Mouse (Mus musculus) MEL (cell line): Measurements from ENCODE around the gene Elovl7. TPM values are rescaled to one million over a fixed set of nuclear protein-coding genes. Genes with fewer than 3 reads are reported as not detected.

Source experiments
- DNase-seq: peaks from one replicate; pipeline ENCODE4 v3.0.0; 2011; ENCODE audit warnings: low read depth, low spot score
- H3K27ac ChIP-seq: 2 replicates; pipeline ENCODE4 v1.5.1; 2012; ENCODE audit warnings: low read depth, mild to moderate bottlenecking, control low read depth, low read length, moderate library complexity; ENCODE audit not compliant: control insufficient read depth
- H3K27me3 ChIP-seq, 2 experiments: fragments of 150-350 bp in 1 of 2; sonication (generic) in 1 of 2; 2 replicates each; pipeline ENCODE4 v1.6.1; 2012; ENCODE audit warnings: low read length in 2 of 2, mild to moderate bottlenecking in 2 of 2, improper control_type of control experiment in 1 of 2, moderate library complexity in 1 of 2; ENCODE audit not compliant: insufficient read depth in 2 of 2, control insufficient read depth in 1 of 2
- H3K36me3 ChIP-seq, 2 experiments: 2 replicates each; pipeline ENCODE4 v1.6.1; 2012 to 2014; ENCODE audit warnings: low read length in 2 of 2, improper control_type of control experiment in 1 of 2, inconsistent platforms in 1 of 2, mild to moderate bottlenecking in 1 of 2; ENCODE audit not compliant: insufficient read depth in 2 of 2, control insufficient read depth in 1 of 2
- H3K4me1 ChIP-seq, 2 experiments: fragments of 150-350 bp in 1 of 2; sonication (generic) in 1 of 2; 2 replicates each; pipeline ENCODE4 v1.6.1; 2012; ENCODE audit warnings: low read length in 2 of 2, improper control_type of control experiment in 1 of 2, mild to moderate bottlenecking in 1 of 2; ENCODE audit not compliant: insufficient read depth in 2 of 2, control insufficient read depth in 1 of 2
- H3K4me3 ChIP-seq, 2 experiments: fragments of 150-350 bp in 1 of 2; sonication (generic) in 1 of 2; 2 replicates each; pipeline ENCODE4 v1.5.1; 2012; ENCODE audit warnings: low read depth in 2 of 2, low read length in 2 of 2, mild to moderate bottlenecking in 2 of 2, moderate library complexity in 2 of 2, control low read depth in 1 of 2, improper control_type of control experiment in 1 of 2; ENCODE audit not compliant: control insufficient read depth in 1 of 2, insufficient read depth in 1 of 2
- H3K79me2 ChIP-seq: 2 replicates; pipeline ENCODE4 v1.6.1; 2012; ENCODE audit warnings: mild to moderate bottlenecking, low read length, moderate library complexity; ENCODE audit not compliant: control insufficient read depth, poor library complexity, insufficient read depth
- H3K9ac ChIP-seq: 2 replicates; pipeline ENCODE4 v1.6.1; 2012; ENCODE audit warnings: low read depth, mild to moderate bottlenecking, control low read depth, low read length, moderate library complexity; ENCODE audit not compliant: control insufficient read depth, poor library complexity, severe bottlenecking
- H3K9me3 ChIP-seq: fragments of 150-350 bp; sonication (generic); replicated peaks from 2 replicates; pipeline ENCODE4 v1.6.1; 2012; ENCODE audit warnings: mild to moderate bottlenecking, low read length, improper control_type of control experiment, moderate library complexity; ENCODE audit not compliant: insufficient read depth
- CHD1 ChIP-seq: IDR thresholded peaks from 2 replicates; pipeline ENCODE4 v1.6.1; 2012; ENCODE audit warnings: low read depth, mild to moderate bottlenecking, inconsistent platforms, low read length, improper control_type of control experiment
- CHD2 ChIP-seq: IDR thresholded peaks from 2 replicates; pipeline ENCODE4 v1.6.1; 2011; ENCODE audit warnings: low read length, improper control_type of control experiment
- CTCF ChIP-seq, 3 experiments: IDR thresholded peaks in 2 of 3; conservative IDR thresholded peaks in 1 of 3; 2 replicates each; pipeline ENCODE4 v1.5.1; 2011 to 2012; ENCODE audit warnings: low read length in 3 of 3, low read depth in 2 of 3, mild to moderate bottlenecking in 2 of 3, improper control_type of control experiment in 1 of 3, inconsistent platforms in 1 of 3, mixed read lengths in 1 of 3, moderate library complexity in 1 of 3; ENCODE audit not compliant: control insufficient read depth in 1 of 3, insufficient read depth in 1 of 3, poor library complexity in 1 of 3, severe bottlenecking in 1 of 3
- E2F4 ChIP-seq: IDR thresholded peaks from 2 replicates; pipeline ENCODE4 v1.6.1; 2011; ENCODE audit warnings: low read depth, low read length, improper control_type of control experiment, borderline replicate concordance
- EP300 ChIP-seq, 2 experiments: IDR thresholded peaks; 2 replicates each; pipeline ENCODE4 v1.6.1; 2011; ENCODE audit warnings: improper control_type of control experiment in 2 of 2, low read length in 2 of 2, low read depth in 1 of 2, mild to moderate bottlenecking in 1 of 2
- JUND ChIP-seq: IDR thresholded peaks from 2 replicates; pipeline ENCODE4 v1.6.1; 2011; ENCODE audit warnings: low read depth, mild to moderate bottlenecking, improper control_type of control experiment, low read length
- MAFK ChIP-seq: IDR thresholded peaks from 2 replicates; pipeline ENCODE4 v1.6.1; 2011; ENCODE audit warnings: low read depth, mild to moderate bottlenecking, low read length, improper control_type of control experiment, borderline replicate concordance
- MAZ ChIP-seq: IDR thresholded peaks from 2 replicates; pipeline ENCODE4 v1.6.1; 2012; ENCODE audit warnings: low read depth, mild to moderate bottlenecking, inconsistent platforms, low read length, improper control_type of control experiment
- MYC ChIP-seq: IDR thresholded peaks from 2 replicates; pipeline ENCODE4 v1.6.1; 2011; ENCODE audit warnings: low read depth, mild to moderate bottlenecking, low read length, improper control_type of control experiment, moderate library complexity
- POLR2AphosphoS2 ChIP-seq: IDR thresholded peaks from 2 replicates; pipeline ENCODE4 v1.6.1; 2011; ENCODE audit warnings: low read length, improper control_type of control experiment
- TAL1 ChIP-seq: IDR thresholded peaks from 2 replicates; pipeline ENCODE4 v1.6.1; 2012; ENCODE audit warnings: mild to moderate bottlenecking, inconsistent platforms, low read length, moderate library complexity, mixed read lengths
- UBTF ChIP-seq: IDR thresholded peaks from 2 replicates; pipeline ENCODE4 v1.6.1; 2012; ENCODE audit warnings: low read depth, mild to moderate bottlenecking, inconsistent platforms, low read length, improper control_type of control experiment, moderate library complexity, borderline replicate concordance; ENCODE audit not compliant: insufficient read depth
- USF1 ChIP-seq: IDR thresholded peaks from 2 replicates; pipeline ENCODE4 v1.6.1; 2014; ENCODE audit warnings: low read depth, mild to moderate bottlenecking, inconsistent platforms, low read length, improper control_type of control experiment, moderate library complexity
- USF2 ChIP-seq, 2 experiments: IDR thresholded peaks; 2 replicates each; pipeline ENCODE4 v1.6.1; 2011 to 2012; ENCODE audit warnings: improper control_type of control experiment in 2 of 2, low read length in 2 of 2, borderline replicate concordance in 1 of 2, inconsistent platforms in 1 of 2, low read depth in 1 of 2, mild to moderate bottlenecking in 1 of 2; ENCODE audit not compliant: insufficient read depth in 1 of 2
- ZC3H11A ChIP-seq: IDR thresholded peaks from 2 replicates; pipeline ENCODE4 v1.6.1; 2012; ENCODE audit warnings: low read depth, mild to moderate bottlenecking, inconsistent platforms, low read length, improper control_type of control experiment
- ZKSCAN1 ChIP-seq: IDR thresholded peaks from 2 replicates; pipeline ENCODE4 v1.6.1; 2012; ENCODE audit warnings: low read depth, mild to moderate bottlenecking, inconsistent platforms, low read length, improper control_type of control experiment, moderate library complexity
- polyA plus RNA-seq, 2 experiments: library from polyadenylated mRNA; stranded (reverse) in 1 of 2; unstranded in 1 of 2; fragments of >175 nt in 1 of 2; fragments of >200 nt in 1 of 2; gene quantifications; 2 replicates each; pipeline versions ENCODE4 v1.2.1 to v1.2.4; 2012; ENCODE audit warnings: low replicate concordance in 2 of 2, low read depth in 1 of 2; ENCODE audit not compliant: insufficient read length in 2 of 2, insufficient read depth in 1 of 2, missing spikeins in 1 of 2
- total RNA-seq: library from RNA; depleted of rRNA; stranded (reverse); fragments of 300-350 nt; gene quantifications from 2 replicates; pipeline ENCODE4 v1.2.3, GENCODE M21; 2012

The Elovl7 gene
- total and polyA plus RNA-seq, 3 experiments, result not detected

GRCm38 (mm10) chr13:108263042-108263441, 48.8 kb downstream of the Elovl7 start:
- H3K9me3 ChIP-seq, result no peaks in the 10 kb centered on the region
- H3K27me3 ChIP-seq, result peaks cover 1 to 2% of the 10 kb centered on the region in 2 experiments; a peak in 2 of 4 replicates
- H3K4me1 ChIP-seq, result no peaks in the 10 kb centered on the region
- no peak overlapping the region for H3K4me3 ChIP-seq
- DNase-seq, result no peak
- no peaks in the 10 kb centered on the region for H3K79me2 ChIP-seq
- no peak overlapping the region for H3K9ac ChIP-seq
- TF ChIP-seq MAFK, result no peak
- no peaks in the 10 kb centered on the region for H3K36me3 ChIP-seq
- no peak overlapping the region for H3K27ac ChIP-seq

GRCm38 (mm10) chr13:108265394-108265793, 51.2 kb downstream of the Elovl7 start:
- Histone ChIP-seq H3K36me3 (no peaks in the 10 kb centered on the region), H3K4me1 (no peaks in the 10 kb centered on the region), H3K27ac (no peak overlapping the region), H3K9me3 (no peaks in the 10 kb centered on the region)
- DNase-seq, result no peak
- TF ChIP-seq CHD2 (no peak), USF2 (IDR thresholded peaks at IDR 0.05; ENCODE audit: borderline replicate concordance in 1 of 2, insufficient read depth in 1 of 2, low read depth in 1 of 2, low read length in 2 of 2) (no peak), UBTF (no peak), CHD1 (no peak), MAZ (no peak), USF1 (no peak), MYC (no peak), E2F4 (no peak), TAL1 (no peak), EP300 (IDR thresholded peaks at IDR 0.05; ENCODE audit: low read depth in 1 of 2, low read length in 2 of 2) (no peak), CTCF (IDR thresholded peaks at IDR 0.05 in 2 of 3, conservative IDR thresholded peaks at IDR 0.05 in 1 of 3; ENCODE audit: control insufficient read depth in 1 of 3, insufficient read depth in 1 of 3, low read depth in 2 of 3, low read length in 3 of 3, poor library complexity in 1 of 3, severe bottlenecking in 1 of 3) (no peak), ZC3H11A (no peak)
- TF ChIP-seq, all 39 proteins: peak for 0
- H3K9ac ChIP-seq, result no peak overlapping the region
- no peak overlapping the region for H3K4me3 ChIP-seq
- peaks cover 2 to 7% of the 10 kb centered on the region in 2 experiments; a peak in 3 of 4 replicates for H3K27me3 ChIP-seq
- H3K79me2 ChIP-seq, result no peaks in the 10 kb centered on the region

GRCm38 (mm10) chr13:108267841-108268634, 53.8 kb downstream of the Elovl7 start:
- Histone ChIP-seq H3K4me1 (peaks cover 3 to 5% of the 10 kb centered on the region in 2 experiments; a peak in 2 of 4 replicates), H3K36me3 (peaks cover 0 to 3% of the 10 kb centered on the region in 2 experiments; a peak in 2 of 4 replicates), H3K27ac (no peak overlapping the region)

More at GRCm38 (mm10) chr13:108267841-108268634, 53.8 kb downstream of the Elovl7 start:
- DNase-seq, result no peak
- Histone ChIP-seq H3K27me3 (peaks cover 2 to 7% of the 10 kb centered on the region in 2 experiments; a peak in 3 of 4 replicates), H3K79me2 (no peaks in the 10 kb centered on the region), H3K4me3 (no peak overlapping the region), H3K9ac (no peak overlapping the region), H3K9me3 (no peaks in the 10 kb centered on the region)
- TF ChIP-seq JUND (no peak), POLR2AphosphoS2 (no peak), ZKSCAN1 (no peak), ZC3H11A (no peak)
